In genomic region chr14:120912916-120913315, GRCm38 (mm10) we compare ENCODE assay signal across 9 mouse cellular contexts. TPM values are rescaled to one million over a fixed set of nuclear protein-coding genes. Genes with fewer than 3 reads are reported as not detected.
DNase-seq lines count a peak whose midpoint lies in the region; ATAC-seq lines count a peak whose summit lies in the region.
"Had no signal": no experiment of that assay in that cellular context is flagged by ENCODE, and none has a peak within 500 bp of the region (broad histone marks: within the 10 kb centered on the region; RNA-seq: fewer than 3 reads in every experiment).

No protein-coding gene starts in this region.

- H3K4me2 ChIP-seq in heart, embryonic 16.5 days (ENCODE audit: low read depth, low read length): peak overlapping the region; percentile 93
- H3K4me2 ChIP-seq in hindbrain, embryonic 16.5 days (ENCODE audit: low read length): peak overlapping the region; percentile 77
- peak overlapping the region; percentile 95 for H3K4me2 ChIP-seq in midbrain, embryonic 15.5 days

- intact Hi-C loops in heart, postnatal 14 days (cut with DNase I): loop anchor here (5.0 kb wide), 3 partner anchors 66 to 874 kb away; no protein-coding TSS in a partner anchor

- WGBS in heart, embryonic 16.5 days: 50% methylated on average over 7 of the region's 7 CpGs
- 10% methylated on average over 7 of the region's 7 CpGs for WGBS in hindbrain, embryonic 16.5 days
- 9% methylated on average over 7 of the region's 7 CpGs for WGBS in midbrain, embryonic 15.5 days

- H3K9me3 ChIP-seq in heart, embryonic 16.5 days (replicated peaks; ENCODE audit: control insufficient read depth, low read length): no peaks in the 10 kb centered on the region
- no peaks in the 10 kb centered on the region for H3K9me3 ChIP-seq in hindbrain, embryonic 16.5 days (ENCODE audit: control insufficient read depth, low read length)
- no peaks in the 10 kb centered on the region for H3K9me3 ChIP-seq in midbrain, embryonic 15.5 days

- H3K27me3 ChIP-seq in heart, embryonic 16.5 days (ENCODE audit: control insufficient read depth, insufficient read depth, low read length): no peaks in the 10 kb centered on the region
- H3K27me3 ChIP-seq in hindbrain, embryonic 16.5 days (replicated peaks; ENCODE audit: control insufficient read depth, insufficient read depth, low read length): no peaks in the 10 kb centered on the region
- no peaks in the 10 kb centered on the region for H3K27me3 ChIP-seq in midbrain, embryonic 15.5 days (replicated peaks)

- DNase-seq in heart, postnatal 14 days: no peak
- DNase-seq in embryo, embryonic 10 days (ENCODE audit: low spot score): peak; percentile 21
- no peak for DNase-seq in spleen, postnatal 14 days (ENCODE audit: low spot score in 2 of 2)
- no peak for DNase-seq in urinary bladder, postnatal 14 days (ENCODE audit: low spot score)
- DNase-seq: lung, postnatal 10 days had no signal

- peaks cover 9% of the 10 kb centered on the region for H3K4me1 ChIP-seq in heart, embryonic 16.5 days (ENCODE audit: control insufficient read depth, insufficient read depth, low read length)
- peaks cover 13% of the 10 kb centered on the region for H3K4me1 ChIP-seq in hindbrain, embryonic 16.5 days (ENCODE audit: control insufficient read depth, insufficient read depth, low read depth, low read length)
- H3K4me1 ChIP-seq in midbrain, embryonic 15.5 days: peaks cover 20% of the 10 kb centered on the region

- H3K9ac ChIP-seq in heart, embryonic 16.5 days (ENCODE audit: low read length): peak overlapping the region; percentile 94
- no peak overlapping the region for H3K9ac ChIP-seq in hindbrain, embryonic 16.5 days (ENCODE audit: low read depth, low read length)
- H3K9ac ChIP-seq in midbrain, embryonic 15.5 days: no peak overlapping the region

- no peak overlapping the region for H3K4me3 ChIP-seq in heart, embryonic 16.5 days (ENCODE audit: low read length)
- H3K4me3 ChIP-seq in hindbrain, embryonic 16.5 days (ENCODE audit: low read length): peak overlapping the region; percentile 10; the same call in 1 of the 2 replicates
- H3K4me3 ChIP-seq in midbrain, embryonic 15.5 days: no peak overlapping the region

- no peak for ATAC-seq in heart, embryonic 16.5 days (replicated peaks; ENCODE audit: extremely low read depth, insufficient read depth, low FRiP score)
- ATAC-seq in hindbrain, embryonic 16.5 days: no peak
- no peak for ATAC-seq in midbrain, embryonic 15.5 days (replicated peaks)
- no peak for ATAC-seq in monocyte, adult 5-6 weeks (replicated peaks; ENCODE audit: insufficient number of reproducible peaks, low FRiP score, low TSS enrichment, poor library complexity, severe bottlenecking)

- no peaks in the 10 kb centered on the region for H3K36me3 ChIP-seq in heart, embryonic 16.5 days (ENCODE audit: control insufficient read depth, insufficient read depth)
- H3K36me3 ChIP-seq in hindbrain, embryonic 16.5 days (ENCODE audit: control insufficient read depth, insufficient read depth, low read length): no peaks in the 10 kb centered on the region
- no peaks in the 10 kb centered on the region for H3K36me3 ChIP-seq in midbrain, embryonic 15.5 days (replicated peaks)

- no peak overlapping the region for H3K27ac ChIP-seq in heart, embryonic 16.5 days (ENCODE audit: low read length)
- no peak overlapping the region for H3K27ac ChIP-seq in hindbrain, embryonic 16.5 days (ENCODE audit: low read depth, low read length)
- H3K27ac ChIP-seq in midbrain, embryonic 15.5 days: no peak overlapping the region

RNA-seq across cellular contexts. Expression of gene Ipo5, which starts 1.9 kb away (rescaled TPM):
- 62.4 and 65.0 TPM in 2 replicates for polyA plus RNA-seq in heart, embryonic 16.5 days (2015; fragmentation: Nextera tagmentation; extraction: Ambion mirVana)
- 10 to 100 TPM; 79.3 to 81.4 TPM for total RNA-seq in heart, postnatal 14 days (2021)
- polyA plus RNA-seq in hindbrain, embryonic 16.5 days (2015; fragmentation: Nextera tagmentation; extraction: Ambion mirVana): 53.8 and 59.6 TPM in 2 replicates
- 57.5 and 58.2 TPM in 2 replicates for polyA plus RNA-seq in midbrain, embryonic 15.5 days (2015; fragmentation: Nextera tagmentation; extraction: Ambion mirVana)
- total RNA-seq in monocyte, adult 5-6 weeks (2017): 37.5 to 46.7 TPM (median 37.9 TPM) in 3 replicates
